Mouse (Mus musculus): Measurements from ENCODE around the gene Gm10295.

DNA sequence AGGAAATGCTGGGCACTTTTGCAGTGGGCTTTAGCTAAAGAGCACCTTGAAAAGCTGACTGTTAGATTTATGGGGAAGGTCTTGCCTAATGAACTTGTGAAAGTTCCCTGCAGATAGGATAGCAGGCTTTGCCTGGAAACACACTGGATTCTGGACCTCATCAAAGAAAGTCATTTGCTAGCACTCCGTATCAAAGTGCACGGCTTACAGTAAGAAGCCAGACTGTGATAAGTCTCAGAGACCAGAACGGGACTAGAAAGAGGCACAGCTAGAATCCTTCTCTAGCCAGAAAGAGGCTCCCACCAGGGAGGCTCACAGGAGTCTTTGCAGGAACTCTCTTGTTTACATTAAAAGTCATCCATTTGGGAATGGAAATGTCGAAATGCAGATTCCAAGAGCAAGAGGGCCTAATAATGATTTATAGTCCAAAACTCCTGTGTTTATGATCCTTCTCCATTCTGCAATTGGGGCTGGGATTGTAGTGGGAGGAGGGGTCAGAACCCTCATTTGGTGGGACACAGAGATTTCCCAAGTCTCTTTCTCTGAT is 41.6 kb upstream of the Gm10295 start:
- TF ChIP-seq EP300 (IDR thresholded peaks at IDR 0.05; ENCODE audit: low read depth) (no peak), CTCF (IDR thresholded peaks at IDR 0.05; ENCODE audit: low read depth) (no peak)

Data from heart, postnatal 0 days (tissue).